Mouse (Mus musculus): ENCODE data around the gene Cep85l.

GRCm38 (mm10) chr10:53412936-53413335 lies 33.2 kb upstream of the Cep85l start:
- TF ChIP-seq POLR2A (IDR thresholded peaks at IDR 0.05; ENCODE audit: extremely low read depth, insufficient read depth, low read length) (no peak), CTCF (IDR thresholded peaks at IDR 0.05; ENCODE audit: extremely low read depth, insufficient read depth, low read length) (no peak)

Measured in cortical plate, adult 2 months (tissue).